Mouse (Mus musculus) heart, embryonic 14.5 days (tissue): ENCODE data around the gene Grin2c. TPM values are rescaled to one million over a fixed set of nuclear protein-coding genes. Genes with fewer than 3 reads are reported as not detected.

Experiments
- ATAC-seq: fragments of 200-750 bp; cut with Nextera tagmentation; 2 replicates; pipeline ENCODE4 v1.8.0; 2017; ENCODE audit warnings: low read depth, moderate TSS enrichment; ENCODE audit not compliant: insufficient number of reproducible peaks, insufficient read depth, low FRiP score
- H3K27ac ChIP-seq, 2 experiments: fragments of 200-500 bp in 1 of 2; fragments of 300-500 bp in 1 of 2; sonication (generic) in 1 of 2; replicated peaks in 1 of 2; 2 replicates each; pipeline ENCODE4 v1.5.1; 2012 to 2014; ENCODE audit warnings: low read depth in 2 of 2, low read length in 2 of 2, control low read depth in 1 of 2, mild to moderate bottlenecking in 1 of 2, mixed read lengths in 1 of 2; ENCODE audit not compliant: control insufficient read depth in 1 of 2, insufficient read depth in 1 of 2
- H3K27me3 ChIP-seq: fragments of 300-500 bp; sonication (generic); 2 replicates; pipeline ENCODE4 v1.6.1; 2014; ENCODE audit warnings: mild to moderate bottlenecking, low read length, control low read depth; ENCODE audit not compliant: control insufficient read depth, insufficient read depth
- H3K36me3 ChIP-seq: fragments of 300-500 bp; sonication (generic); 2 replicates; pipeline ENCODE4 v1.6.1; 2014; ENCODE audit warnings: mild to moderate bottlenecking, control low read depth, low read length, mixed read lengths; ENCODE audit not compliant: control insufficient read depth, insufficient read depth
- H3K4me1 ChIP-seq, 2 experiments: fragments of 200-500 bp in 1 of 2; fragments of 300-500 bp in 1 of 2; sonication (generic) in 1 of 2; 2 replicates each; pipeline ENCODE4 v1.6.1; 2012 to 2014; ENCODE audit warnings: low read length in 2 of 2, control low read depth in 1 of 2, mixed read lengths in 1 of 2; ENCODE audit not compliant: control insufficient read depth in 2 of 2, insufficient read depth in 2 of 2
- H3K4me2 ChIP-seq: fragments of 300-500 bp; sonication (generic); 2 replicates; pipeline ENCODE4 v1.6.1; 2014; ENCODE audit warnings: mild to moderate bottlenecking, low read length
- H3K4me3 ChIP-seq, 2 experiments: fragments of 200-500 bp in 1 of 2; fragments of 300-500 bp in 1 of 2; sonication (generic) in 1 of 2; 2 replicates each; pipeline ENCODE4 v1.5.1; 2012 to 2014; ENCODE audit warnings: low read length in 2 of 2, mild to moderate bottlenecking in 2 of 2, control low read depth in 1 of 2, low read depth in 1 of 2, moderate library complexity in 1 of 2; ENCODE audit not compliant: control insufficient read depth in 1 of 2, insufficient read depth in 1 of 2
- H3K9ac ChIP-seq: fragments of 300-500 bp; sonication (generic); 2 replicates; pipeline ENCODE4 v1.6.1; 2014; ENCODE audit warnings: mild to moderate bottlenecking, low read length
- H3K9me3 ChIP-seq: fragments of 300-500 bp; sonication (generic); 2 replicates; pipeline ENCODE4 v1.6.1; 2016; ENCODE audit warnings: low read length, control low read depth; ENCODE audit not compliant: control insufficient read depth
- WGBS: fragments of 180-500 bp; shearing (Covaris S2); extraction: QIAGEN DNeasy Blood & Tissue Kit; methylation state at CpG from one replicate; pipeline ENCODE4 v1.1.7; 2014; 5-methylcytosine and 5-hydroxymethylcytosine counted together
- polyA plus RNA-seq: library from polyadenylated mRNA; unstranded; fragments of >200 nt; fragmentation: Nextera tagmentation; extraction: Ambion mirVana; gene quantifications from 2 replicates; pipeline ENCODE4 v1.2.1, GENCODE M21; 2014

The Grin2c gene
- polyA plus RNA-seq, 1 experiment from 2014 or later, result 0.15 TPM

- Histone ChIP-seq H3K4me2 (no peak overlapping the region), H3K4me3 (no peak overlapping the region), H3K27ac (peak overlapping the region; percentile 36 to 57; a peak in 3 of 4 replicates), H3K4me1 (peaks cover 15% of the 10 kb centered on the region in 2 experiments), H3K36me3 (no peaks in the 10 kb centered on the region), H3K27me3 (no peaks in the 10 kb centered on the region), H3K9me3 (no peaks in the 10 kb centered on the region), H3K9ac (no peak overlapping the region)
- WGBS, result 91% methylated on average over 1 of the region's 1 CpGs
- no peak for ATAC-seq
Observed at GRCm38 (mm10) chr11:115290314-115290713, 23.3 kb upstream of the Grin2c start.

DNA sequence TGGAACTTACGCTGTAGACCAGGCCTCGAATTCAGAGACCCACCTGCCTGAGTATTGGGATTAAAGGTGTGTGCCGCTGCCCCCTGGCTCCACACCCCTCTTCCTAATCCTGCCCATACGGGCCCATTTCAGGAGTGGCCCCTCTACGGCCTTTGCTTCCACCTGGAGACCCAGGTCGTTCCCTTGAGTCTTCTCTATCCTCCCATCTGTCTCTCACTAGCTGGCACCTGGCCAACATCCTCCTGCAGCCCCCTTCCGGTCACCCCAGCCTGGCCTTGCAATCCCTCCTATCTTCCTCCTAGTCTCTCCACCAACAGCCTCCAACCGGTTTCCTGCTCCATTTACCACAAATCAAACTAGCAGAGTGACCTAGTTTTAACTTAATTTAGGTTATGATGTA, 22.8 kb upstream of the Grin2c start:
- H3K36me3 ChIP-seq, result no peaks in the 10 kb centered on the region
- 65% methylated on average over 8 of the region's 8 CpGs for WGBS
- no peak overlapping the region for H3K27ac ChIP-seq
- H3K27me3 ChIP-seq, result no peaks in the 10 kb centered on the region
- no peaks in the 10 kb centered on the region for H3K9me3 ChIP-seq
- H3K4me3 ChIP-seq, result no peak overlapping the region
- no peak overlapping the region for H3K4me2 ChIP-seq
- ATAC-seq, result no peak
- no peak overlapping the region for H3K9ac ChIP-seq
- H3K4me1 ChIP-seq, result peaks cover 15% of the 10 kb centered on the region in 2 experiments

DNA sequence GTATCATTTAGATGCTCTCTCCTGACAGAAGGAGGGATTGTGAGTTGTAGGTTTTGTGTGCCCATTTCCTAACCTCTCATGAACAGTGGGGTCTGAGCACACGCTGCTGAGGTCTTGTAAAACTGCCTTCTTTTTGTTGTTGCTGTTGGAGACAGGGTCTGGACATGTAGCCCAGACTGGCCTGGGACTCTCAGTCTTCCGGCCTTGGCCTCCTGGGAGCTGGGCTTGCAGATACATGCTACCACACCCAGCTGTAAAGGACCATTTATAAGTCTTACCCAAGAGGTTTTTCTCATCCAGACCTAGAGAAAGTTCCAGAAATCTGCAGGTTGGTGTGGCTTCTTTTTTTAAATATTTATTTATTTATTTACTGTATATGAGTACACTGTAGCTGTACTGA, 21.3 kb upstream of the Grin2c start:
- Histone ChIP-seq H3K4me3 (no peak overlapping the region), H3K36me3 (no peaks in the 10 kb centered on the region), H3K4me2 (no peak overlapping the region), H3K4me1 (peaks cover 15% of the 10 kb centered on the region in 2 experiments), H3K27ac (no peak overlapping the region), H3K27me3 (no peaks in the 10 kb centered on the region), H3K9me3 (no peaks in the 10 kb centered on the region), H3K9ac (no peak overlapping the region)
- ATAC-seq, result no peak
- WGBS, result 78% methylated on average over 2 of the region's 2 CpGs

DNA sequence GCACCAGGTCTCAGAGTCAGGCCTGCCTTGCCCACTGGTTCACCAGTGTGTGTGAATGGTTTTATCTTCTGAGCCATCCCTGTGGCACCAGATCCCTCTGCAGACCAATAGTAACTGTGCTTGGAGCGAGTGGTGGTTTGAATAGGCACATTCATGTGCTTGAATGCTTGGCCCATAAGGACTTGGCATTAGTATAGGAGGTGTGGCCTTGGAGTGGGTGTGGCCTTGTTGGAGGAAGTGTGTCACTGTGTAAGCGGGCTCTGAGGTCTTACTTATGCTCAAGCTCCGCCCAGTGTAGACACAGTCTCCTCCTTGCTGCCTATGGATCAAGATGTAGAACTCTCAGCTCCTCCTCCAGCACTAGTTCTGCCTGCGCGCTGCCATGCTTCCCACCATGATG, 20.3 kb upstream of the Grin2c start:
- Histone ChIP-seq H3K9ac (no peak overlapping the region), H3K36me3 (no peaks in the 10 kb centered on the region), H3K27ac (no peak overlapping the region), H3K4me2 (no peak overlapping the region), H3K9me3 (no peaks in the 10 kb centered on the region), H3K4me1 (peaks cover 7 to 11% of the 10 kb centered on the region in 2 experiments), H3K27me3 (no peaks in the 10 kb centered on the region), H3K4me3 (no peak overlapping the region)
- no peak for ATAC-seq
- WGBS, result 85% methylated on average over 5 of the region's 5 CpGs

DNA sequence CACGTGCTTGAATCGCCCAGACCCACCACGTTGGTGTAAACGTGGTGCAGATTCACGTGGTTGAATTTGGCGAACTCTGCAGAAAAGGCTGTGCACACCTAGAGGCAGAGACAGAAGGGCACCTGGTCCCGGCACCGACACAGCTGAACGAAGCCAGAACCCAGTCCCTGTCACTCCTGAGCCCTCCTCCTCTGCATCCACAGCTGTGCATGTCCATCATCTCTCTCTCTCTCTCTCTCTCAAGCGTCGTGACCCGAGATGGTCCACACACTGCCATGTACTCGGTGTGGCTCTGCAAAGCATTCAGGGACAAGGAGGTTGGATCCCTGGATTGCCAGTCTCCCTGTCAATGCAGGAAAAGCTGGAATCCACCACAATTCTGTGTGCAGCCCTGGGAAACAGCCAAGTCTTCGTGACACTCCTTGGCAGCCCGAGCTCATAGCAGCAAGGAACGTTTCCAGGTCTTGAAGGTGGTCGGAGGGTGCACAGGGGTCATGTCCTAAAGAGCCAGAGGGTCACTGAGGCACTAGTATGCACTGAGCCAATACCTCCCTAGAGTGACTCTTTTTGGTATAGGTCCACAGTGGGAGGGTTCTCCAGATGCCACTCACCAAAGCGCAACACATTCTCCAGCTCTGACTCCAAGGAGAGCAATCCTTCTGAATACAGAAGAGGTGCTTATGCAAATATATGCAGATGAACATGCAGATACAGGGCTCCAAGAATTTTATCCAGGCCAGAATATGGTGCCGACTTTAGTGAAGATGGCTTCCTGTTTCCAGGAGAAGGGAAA, 19.4 kb upstream of the Grin2c start:
- Histone ChIP-seq H3K4me3 (no peak overlapping the region), H3K9me3 (no peaks in the 10 kb centered on the region), H3K4me1 (peaks cover 6 to 9% of the 10 kb centered on the region in 2 experiments; a peak in 3 of 4 replicates), H3K9ac (no peak overlapping the region), H3K4me2 (no peak overlapping the region), H3K27me3 (no peaks in the 10 kb centered on the region), H3K27ac (no peak overlapping the region), H3K36me3 (no peaks in the 10 kb centered on the region)
- no peak for ATAC-seq
- WGBS, result 70% methylated on average over 19 of the region's 19 CpGs

GRCm38 (mm10) chr11:115285282-115285681, 18.2 kb upstream of the Grin2c start:
- WGBS, result 51% methylated on average over 4 of the region's 4 CpGs
- Histone ChIP-seq H3K4me1 (peaks cover 0 to 5% of the 10 kb centered on the region in 2 experiments; a peak in 2 of 4 replicates), H3K9me3 (no peaks in the 10 kb centered on the region), H3K27ac (no peak overlapping the region), H3K4me2 (no peak overlapping the region), H3K4me3 (no peak overlapping the region), H3K27me3 (no peaks in the 10 kb centered on the region), H3K36me3 (no peaks in the 10 kb centered on the region), H3K9ac (no peak overlapping the region)
- no peak for ATAC-seq

- 81% methylated on average over 12 of the region's 12 CpGs for WGBS
- no peaks in the 10 kb centered on the region for H3K36me3 ChIP-seq
- no peak overlapping the region for H3K9ac ChIP-seq
- H3K4me2 ChIP-seq, result no peak overlapping the region
- H3K27ac ChIP-seq, result no peak overlapping the region
- H3K4me1 ChIP-seq, result peaks cover 0 to 5% of the 10 kb centered on the region in 2 experiments; a peak in 2 of 4 replicates
- ATAC-seq, result no peak
- H3K9me3 ChIP-seq, result no peaks in the 10 kb centered on the region
- H3K27me3 ChIP-seq, result no peaks in the 10 kb centered on the region
- H3K4me3 ChIP-seq, result no peak overlapping the region
Observed at GRCm38 (mm10) chr11:115283891-115284620, 17.0 kb upstream of the Grin2c start.
